Mouse (Mus musculus): ENCODE results near the gene Vangl2. TPM values are rescaled to one million over a fixed set of nuclear protein-coding genes. Genes with fewer than 3 reads are reported as not detected.

Vangl2 gene
- polyA plus RNA-seq (2014; fragmentation: Illumina TruSeq; extraction: RNeasy Lipid Tissue Mini Kit (QIAGEN cat#74804); ENCODE audit: low read depth, low replicate concordance) = 0.93 TPM

GRCm38 (mm10) chr1:172028394-172029275, at the start of gene Vangl2:
Gene Vangl2, minus strand, starts transcription at chr1:172028444.

GRCm38 (mm10) chr1:172057491-172057921, 29.3 kb upstream of the Vangl2 start, which contains the start of gene Nhlh1:
Gene Nhlh1, minus strand, starts transcription at chr1:172057573.

Other genes with a start within 250 kb of the Vangl2 start
- gene Cd84, start 188.7 kb downstream of the Vangl2 start, polyA plus RNA-seq (2014; fragmentation: Illumina TruSeq; extraction: RNeasy Lipid Tissue Mini Kit (QIAGEN cat#74804); ENCODE audit: low read depth, low replicate concordance) = 1.7 TPM
- not detected for gene Gm10521, start 132.8 kb downstream of the Vangl2 start, polyA plus RNA-seq (2014; fragmentation: Illumina TruSeq; extraction: RNeasy Lipid Tissue Mini Kit (QIAGEN cat#74804); ENCODE audit: low read depth, low replicate concordance)
- not detected for gene Slamf6, start 110.9 kb downstream of the Vangl2 start, polyA plus RNA-seq (2014; fragmentation: Illumina TruSeq; extraction: RNeasy Lipid Tissue Mini Kit (QIAGEN cat#74804); ENCODE audit: low read depth, low replicate concordance)
- gene Nhlh1, start 29.1 kb upstream of the Vangl2 start, polyA plus RNA-seq (2014; fragmentation: Illumina TruSeq; extraction: RNeasy Lipid Tissue Mini Kit (QIAGEN cat#74804); ENCODE audit: low read depth, low replicate concordance) = not detected
- 171 TPM for gene Copa, start 54.1 kb upstream of the Vangl2 start, polyA plus RNA-seq (2014; fragmentation: Illumina TruSeq; extraction: RNeasy Lipid Tissue Mini Kit (QIAGEN cat#74804); ENCODE audit: low read depth, low replicate concordance)
- gene Ncstn, start 54.4 kb upstream of the Vangl2 start, polyA plus RNA-seq (2014; fragmentation: Illumina TruSeq; extraction: RNeasy Lipid Tissue Mini Kit (QIAGEN cat#74804); ENCODE audit: low read depth, low replicate concordance) = 14.1 TPM
- gene Pex19, start 98.3 kb upstream of the Vangl2 start, polyA plus RNA-seq (2014; fragmentation: Illumina TruSeq; extraction: RNeasy Lipid Tissue Mini Kit (QIAGEN cat#74804); ENCODE audit: low read depth, low replicate concordance) = 62.7 TPM
- gene Dcaf8, start 119.6 kb upstream of the Vangl2 start, polyA plus RNA-seq (2014; fragmentation: Illumina TruSeq; extraction: RNeasy Lipid Tissue Mini Kit (QIAGEN cat#74804); ENCODE audit: low read depth, low replicate concordance) = 107 TPM
- gene Pea15a, start 178.4 kb upstream of the Vangl2 start, polyA plus RNA-seq (2014; fragmentation: Illumina TruSeq; extraction: RNeasy Lipid Tissue Mini Kit (QIAGEN cat#74804); ENCODE audit: low read depth, low replicate concordance) = 47.7 TPM
- not detected for gene Casq1, start 191.4 kb upstream of the Vangl2 start, polyA plus RNA-seq (2014; fragmentation: Illumina TruSeq; extraction: RNeasy Lipid Tissue Mini Kit (QIAGEN cat#74804); ENCODE audit: low read depth, low replicate concordance)
- gene Atp1a4, start 230.0 kb upstream of the Vangl2 start, polyA plus RNA-seq (2014; fragmentation: Illumina TruSeq; extraction: RNeasy Lipid Tissue Mini Kit (QIAGEN cat#74804); ENCODE audit: low read depth, low replicate concordance) = not detected
- gene Igsf8, start 233.2 kb upstream of the Vangl2 start, polyA plus RNA-seq (2014; fragmentation: Illumina TruSeq; extraction: RNeasy Lipid Tissue Mini Kit (QIAGEN cat#74804); ENCODE audit: low read depth, low replicate concordance) = not detected

Data from kidney, adult 10 weeks (tissue).